Mouse (Mus musculus) cerebellum, adult 2 months (tissue): Measurements from ENCODE around the gene Lamtor1. TPM values are rescaled to one million over a fixed set of nuclear protein-coding genes. Genes with fewer than 3 reads are reported as not detected.

Experiments used
- DNase-seq, 2 experiments: peaks; one replicate each; pipeline ENCODE4 v3.0.0; 2021
- H3K27ac ChIP-seq: fragments of 200-500 bp; 2 replicates; pipeline ENCODE4 v1.5.1; 2012; ENCODE audit warnings: low read length, control low read depth, inconsistent platforms; ENCODE audit not compliant: insufficient read depth
- H3K27me3 ChIP-seq: fragments of 200-500 bp; 2 replicates; pipeline ENCODE4 v1.6.1; 2012; ENCODE audit warnings: inconsistent platforms, mild to moderate bottlenecking, low read length, moderate library complexity; ENCODE audit not compliant: control insufficient read depth, insufficient read depth
- H3K4me1 ChIP-seq: fragments of 200-500 bp; 2 replicates; pipeline ENCODE4 v1.6.1; 2011; ENCODE audit warnings: low read length; ENCODE audit not compliant: control insufficient read depth, insufficient read depth
- H3K4me3 ChIP-seq: fragments of 200-500 bp; replicated peaks from 2 replicates; pipeline ENCODE3; 2011; ENCODE audit warnings: mild to moderate bottlenecking, low read depth, low read length, control low read depth; ENCODE audit not compliant: insufficient read depth
- CTCF ChIP-seq: fragments of 200-500 bp; IDR thresholded peaks from 2 replicates; pipeline ENCODE4 v1.5.1; 2011; ENCODE audit warnings: low read depth, mild to moderate bottlenecking, control low read depth, low read length, moderate library complexity, borderline replicate concordance; ENCODE audit not compliant: insufficient read depth
- POLR2A ChIP-seq: fragments of 200-500 bp; IDR thresholded peaks from 2 replicates; pipeline ENCODE4 v1.6.1; 2011; ENCODE audit warnings: low read length, control low read depth, borderline replicate concordance; ENCODE audit not compliant: insufficient read depth
- WGBS: fragments of 180-500 bp; shearing (Covaris S2); methylation state at CpG from one replicate; pipeline ENCODE4 v1.1.7; 2018; 5-methylcytosine and 5-hydroxymethylcytosine counted together
- polyA plus RNA-seq: library from polyadenylated mRNA; depleted of rRNA; stranded (reverse); fragments of >200 nt; gene quantifications from 2 replicates; pipeline ENCODE4 v1.2.3, GENCODE M21; 2012; rRNA removed

Gene Lamtor1
- polyA plus RNA-seq, 1 experiment, result 210 TPM

DNA sequence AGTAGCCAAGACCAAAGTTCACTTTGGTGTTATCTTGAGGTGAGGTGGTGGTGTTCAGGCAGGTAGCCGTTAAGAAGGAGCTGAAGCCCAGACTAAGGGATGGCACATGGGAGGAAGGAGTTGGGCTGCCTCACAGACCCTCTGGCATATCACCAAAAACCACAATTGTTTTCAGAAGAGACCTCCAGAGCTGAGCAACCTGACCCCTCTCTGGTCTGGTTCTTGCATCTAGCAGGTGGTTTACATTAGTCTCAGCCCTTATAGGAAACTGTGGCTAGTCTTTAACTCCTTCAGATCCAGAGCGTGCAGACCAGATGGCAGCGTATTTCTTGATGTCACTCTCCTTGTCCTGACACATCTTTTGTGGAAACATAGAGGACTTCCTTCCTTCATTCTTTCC, 68.0 kb downstream of the Lamtor1 start:
- Histone ChIP-seq H3K4me1 (peaks cover 9% of the 10 kb centered on the region; the same call in 1 of the 2 replicates), H3K27me3 (no peaks in the 10 kb centered on the region), H3K27ac (no peak overlapping the region), H3K4me3 (no peak overlapping the region)
- TF ChIP-seq POLR2A (no peak), CTCF (no peak)
- 62% methylated on average over 3 of the region's 3 CpGs for WGBS
- DNase-seq, result no peak

GRCm38 (mm10) chr7:101974505-101974904, 68.8 kb downstream of the Lamtor1 start:
- Histone ChIP-seq H3K27ac (peak overlapping the region; percentile 67), H3K27me3 (no peaks in the 10 kb centered on the region), H3K4me3 (no peak overlapping the region), H3K4me1 (peaks cover 7% of the 10 kb centered on the region; the same call in 1 of the 2 replicates)
- 5% methylated on average over 2 of the region's 2 CpGs for WGBS
- TF ChIP-seq CTCF (no peak), POLR2A (no peak)
- peak; percentile 53 to 60 for DNase-seq

Other genes with a start within 250 kb of the Lamtor1 start
- gene Clpb, start 242.3 kb upstream of the Lamtor1 start, polyA plus RNA-seq, result 33.0 and 37.4 TPM in 2 replicates
- gene Phox2a, start 87.6 kb upstream of the Lamtor1 start, polyA plus RNA-seq, result 0.52 and 0.71 TPM in 2 replicates
- gene Inppl1, start 67.7 kb upstream of the Lamtor1 start, polyA plus RNA-seq, result 35.4 and 43.9 TPM in 2 replicates
- gene Folr2, start 48.7 kb upstream of the Lamtor1 start, polyA plus RNA-seq, result 0.44 and 0.89 TPM in 2 replicates
- gene Anapc15, start 42.2 kb upstream of the Lamtor1 start, polyA plus RNA-seq, result 44.7 and 47.3 TPM in 2 replicates
- gene Folr1, start 35.1 kb upstream of the Lamtor1 start, polyA plus RNA-seq, result 8.0 and 18.5 TPM in 2 replicates
- gene Tomt, start 455 bp downstream of the Lamtor1 start, polyA plus RNA-seq, result 0.13 and 0.21 TPM in 2 replicates
- gene Lrrc51, start 28.0 kb downstream of the Lamtor1 start, polyA plus RNA-seq, result 10.2 and 12.4 TPM in 2 replicates
- 89.0 and 97.5 TPM in 2 replicates for gene Numa1, start 28.2 kb downstream of the Lamtor1 start, polyA plus RNA-seq
- gene Il18bp, start 112.8 kb downstream of the Lamtor1 start, polyA plus RNA-seq, result 13.7 and 14.6 TPM in 2 replicates
- gene Rnf121, start 159.6 kb downstream of the Lamtor1 start, polyA plus RNA-seq, result 65.3 and 66.6 TPM in 2 replicates
- gene Xndc1, start 159.6 kb downstream of the Lamtor1 start, polyA plus RNA-seq, result 48.8 and 48.9 TPM in 2 replicates
- 3.8 and 4.7 TPM in 2 replicates for gene Xntrpc, start 159.8 kb downstream of the Lamtor1 start, polyA plus RNA-seq
- gene Trpc2, start 177.2 kb downstream of the Lamtor1 start, polyA plus RNA-seq, result 0.39 and 1.6 TPM in 2 replicates
- not detected in 2 replicates for gene Art1, start 195.8 kb downstream of the Lamtor1 start, polyA plus RNA-seq
- gene Art5, start 203.6 kb downstream of the Lamtor1 start, polyA plus RNA-seq, result not detected in 2 replicates
- gene Chrna10, start 210.9 kb downstream of the Lamtor1 start, polyA plus RNA-seq, result 0.05 and 0.08 TPM in 2 replicates